Mouse (Mus musculus): ENCODE measurements around the gene Ccdc84. TPM values are rescaled to one million over a fixed set of nuclear protein-coding genes. Genes with fewer than 3 reads are reported as not detected.

Gene Ccdc84
- polyA plus RNA-seq (2021; fragmentation: Nextera tagmentation) = 3.3 and 3.5 TPM in 2 replicates
- long read RNA-seq, experiment 1, partial matches to known transcripts = 0 of 3 reads
- long read RNA-seq, experiment 1, other reads (novel, unspliced or antisense) = 0 of 3 reads
- long read RNA-seq, experiment 2, partial matches to known transcripts = 4 of 30 reads
- long read RNA-seq, experiment 2, other reads (novel, unspliced or antisense) = 17 of 30 reads

GRCm38 (mm10) chr9:44418519-44419385 is at the start of gene Ccdc84:
TSS of gene Ccdc84 (minus strand) at chr9:44418569.

GRCm38 (mm10) chr9:44454891-44455220 is 36.5 kb upstream of the Ccdc84 start, which contains the start of gene Upk2:
TSS of gene Upk2 (minus strand) at chr9:44454976.

GRCm38 (mm10) chr9:44440961-44441360 is 22.6 kb upstream of the Ccdc84 start, which contains the start of gene Foxr1:
TSS of gene Foxr1 (minus strand) at chr9:44441136.

GRCm38 (mm10) chr9:44406906-44407751 is 11.2 kb downstream of the Ccdc84 start, which contains the start of the genes Rps25 and Trappc4:
TSS of gene Rps25 (plus strand) at chr9:44407139.
TSS of gene Trappc4 (minus strand) at chr9:44407600.

GRCm38 (mm10) chr9:44396684-44397411 is 21.5 kb downstream of the Ccdc84 start, which contains the start of gene Slc37a4:
TSS of gene Slc37a4 (plus strand) at chr9:44396852.

GRCm38 (mm10) chr9:44379054-44379834 is 39.1 kb downstream of the Ccdc84 start, which contains the start of gene Hyou1:
TSS of gene Hyou1 (plus strand) at chr9:44379490.

GRCm38 (mm10) chr9:44361190-44361917 is 57.0 kb downstream of the Ccdc84 start, which contains the start of gene Vps11:
TSS of gene Vps11 (minus strand) at chr9:44361670.

Small RNAs within 50 kb of the gene (microRNA-seq; reads per million reads assigned to microRNA genes)
- gene Mir7085 = 1.7 reads per million

Other genes with a start within 250 kb of the Ccdc84 start
- 11.8 and 12.1 TPM in 2 replicates for gene Cbl, start 184.5 kb downstream of the Ccdc84 start, polyA plus RNA-seq (2021; fragmentation: Nextera tagmentation)
- gene Ccdc153, start 177.9 kb downstream of the Ccdc84 start, polyA plus RNA-seq (2021; fragmentation: Nextera tagmentation) = 14.2 and 18.1 TPM in 2 replicates
- 0.90 and 1.1 TPM in 2 replicates for gene Pdzd3, start 167.1 kb downstream of the Ccdc84 start, polyA plus RNA-seq (2021; fragmentation: Nextera tagmentation)
- gene Nlrx1, start 150.0 kb downstream of the Ccdc84 start, polyA plus RNA-seq (2021; fragmentation: Nextera tagmentation) = 6.2 and 7.2 TPM in 2 replicates
- 25.1 and 26.3 TPM in 2 replicates for gene Abcg4, start 130.0 kb downstream of the Ccdc84 start, polyA plus RNA-seq (2021; fragmentation: Nextera tagmentation)
- 2.9 and 4.2 TPM in 2 replicates for gene Hinfp, start 112.9 kb downstream of the Ccdc84 start, polyA plus RNA-seq (2021; fragmentation: Nextera tagmentation)
- 17.9 and 19.0 TPM in 2 replicates for gene C2cd2l, start 98.3 kb downstream of the Ccdc84 start, polyA plus RNA-seq (2021; fragmentation: Nextera tagmentation)
- gene Dpagt1, start 92.5 kb downstream of the Ccdc84 start, polyA plus RNA-seq (2021; fragmentation: Nextera tagmentation) = 10.3 and 12.5 TPM in 2 replicates
- 40.3 and 56.5 TPM in 2 replicates for gene H2afx, start 83.9 kb downstream of the Ccdc84 start, polyA plus RNA-seq (2021; fragmentation: Nextera tagmentation)
- gene Hmbs, start 74.3 kb downstream of the Ccdc84 start, polyA plus RNA-seq (2021; fragmentation: Nextera tagmentation) = 32.2 and 38.1 TPM in 2 replicates
- gene Vps11, start 56.9 kb downstream of the Ccdc84 start, polyA plus RNA-seq (2021; fragmentation: Nextera tagmentation) = 48.4 and 50.0 TPM in 2 replicates
- gene Hyou1, start 39.1 kb downstream of the Ccdc84 start, polyA plus RNA-seq (2021; fragmentation: Nextera tagmentation) = 19.2 and 19.5 TPM in 2 replicates
- gene Slc37a4, start 21.7 kb downstream of the Ccdc84 start, polyA plus RNA-seq (2021; fragmentation: Nextera tagmentation) = 20.2 and 25.1 TPM in 2 replicates
- gene Rps25, start 11.4 kb downstream of the Ccdc84 start, polyA plus RNA-seq (2021; fragmentation: Nextera tagmentation) = 2,038 and 2,060 TPM in 2 replicates
- gene Trappc4, start 11.0 kb downstream of the Ccdc84 start, polyA plus RNA-seq (2021; fragmentation: Nextera tagmentation) = 191 and 194 TPM in 2 replicates
- not detected in 2 replicates for gene Foxr1, start 22.6 kb upstream of the Ccdc84 start, polyA plus RNA-seq (2021; fragmentation: Nextera tagmentation)
- not detected in 2 replicates for gene Upk2, start 36.4 kb upstream of the Ccdc84 start, polyA plus RNA-seq (2021; fragmentation: Nextera tagmentation)
- 3.1 and 3.2 TPM in 2 replicates for gene Bcl9l, start 64.3 kb upstream of the Ccdc84 start, polyA plus RNA-seq (2021; fragmentation: Nextera tagmentation)
- not detected in 2 replicates for gene Cxcr5, start 143.3 kb upstream of the Ccdc84 start, polyA plus RNA-seq (2021; fragmentation: Nextera tagmentation)
- gene Ddx6, start 186.3 kb upstream of the Ccdc84 start, polyA plus RNA-seq (2021; fragmentation: Nextera tagmentation) = 18.4 and 20.2 TPM in 2 replicates